Mouse (Mus musculus) embryonic facial prominence, embryonic 11.5 days (tissue): ENCODE results near the gene Sap30l. TPM values are rescaled to one million over a fixed set of nuclear protein-coding genes. Genes with fewer than 3 reads are reported as not detected.

ENCODE experiments used
- ATAC-seq: fragments of 200-750 bp; cut with Nextera tagmentation; replicated peaks from 2 replicates; pipeline ENCODE4 v1.8.0; 2017; ENCODE audit warnings: low read depth; ENCODE audit not compliant: insufficient number of reproducible peaks, low FRiP score, low TSS enrichment
- DNase-seq: peaks from one replicate; pipeline ENCODE4 v3.0.0-alpha.2; 2015; ENCODE audit warnings: low spot score
- H3K27ac ChIP-seq: fragments of 300-500 bp; sonication (generic); replicated peaks from 2 replicates; pipeline ENCODE4 v1.5.1; 2014; ENCODE audit warnings: mild to moderate bottlenecking, low read depth, low read length, control low read depth
- H3K27me3 ChIP-seq: fragments of 300-500 bp; sonication (generic); 2 replicates; pipeline ENCODE4 v1.6.1; 2014; ENCODE audit warnings: mild to moderate bottlenecking, low read length, moderate library complexity, mixed read lengths; ENCODE audit not compliant: control insufficient read depth, insufficient read depth
- H3K36me3 ChIP-seq: fragments of 300-500 bp; sonication (generic); replicated peaks from 2 replicates; pipeline ENCODE4 v1.6.1; 2014; ENCODE audit warnings: low read depth, mild to moderate bottlenecking, low read length, moderate library complexity, mixed read lengths; ENCODE audit not compliant: control insufficient read depth, insufficient read depth
- H3K4me1 ChIP-seq: fragments of 300-500 bp; sonication (generic); 2 replicates; pipeline ENCODE4 v1.6.1; 2014; ENCODE audit warnings: low read length, mixed read lengths; ENCODE audit not compliant: control insufficient read depth, insufficient read depth
- H3K4me2 ChIP-seq: fragments of 300-500 bp; sonication (generic); 2 replicates; pipeline ENCODE4 v1.6.1; 2014; ENCODE audit warnings: low read depth, mild to moderate bottlenecking, control low read depth, low read length, moderate library complexity
- H3K4me3 ChIP-seq: fragments of 300-500 bp; sonication (generic); 2 replicates; pipeline ENCODE4 v1.5.1; 2014; ENCODE audit warnings: low read depth, low read length, control low read depth
- H3K9ac ChIP-seq: fragments of 300-500 bp; sonication (generic); replicated peaks from 2 replicates; pipeline ENCODE4 v1.6.1; 2014; ENCODE audit warnings: mild to moderate bottlenecking, control low read depth, low read length
- H3K9me3 ChIP-seq: fragments of 300-500 bp; sonication (generic); replicated peaks from 2 replicates; pipeline ENCODE4 v1.6.1; 2016; ENCODE audit warnings: mild to moderate bottlenecking, low read length, inconsistent platforms, mixed read lengths; ENCODE audit not compliant: control insufficient read depth
- WGBS: fragments of 180-500 bp; shearing (Covaris S2); extraction: QIAGEN DNeasy Blood & Tissue Kit; methylation state at CpG from one replicate; pipeline ENCODE4 v1.1.7; 2014; 5-methylcytosine and 5-hydroxymethylcytosine counted together
- polyA plus RNA-seq: library from polyadenylated mRNA; unstranded; fragments of >200 nt; fragmentation: Nextera tagmentation; extraction: Ambion mirVana; gene quantifications from 2 replicates; pipeline ENCODE4 v1.2.1, GENCODE M21; 2014

Gene Sap30l
- polyA plus RNA-seq = 15.0 and 16.2 TPM in 2 replicates

- Histone ChIP-seq H3K27ac (peak within 1 kb of the TSS; percentile 59; the same call in 1 of the 2 replicates), H3K27me3 (no peaks in the 10 kb centered on the region), H3K4me3 (peak within 1 kb of the TSS; percentile 98), H3K36me3 (no peaks in the 10 kb centered on the region), H3K9me3 (no peaks in the 10 kb centered on the region), H3K4me2 (peak within 1 kb of the TSS; percentile 97), H3K9ac (peak within 1 kb of the TSS; percentile 92), H3K4me1 (no peaks in the 10 kb centered on the region)
- DNase-seq (peak; percentile 97), ATAC-seq (peak; percentile 96)
- under 1% methylated on average over 66 of the region's 66 CpGs for WGBS
Observed at GRCm38 (mm10) chr11:57800971-57801765, at the start of gene Sap30l. Gene Sap30l (plus strand): TSS chr11:57801637.

GRCm38 (mm10) chr11:57753538-57754203 is 47.8 kb upstream of the Sap30l start:
- no peak overlapping the region for H3K4me2 ChIP-seq
- 82% methylated on average over 14 of the region's 14 CpGs for WGBS
- no peaks in the 10 kb centered on the region for H3K27me3 ChIP-seq
- no peak overlapping the region for H3K4me3 ChIP-seq
- H3K27ac ChIP-seq = no peak overlapping the region
- H3K9ac ChIP-seq = no peak overlapping the region
- ATAC-seq (no peak), DNase-seq (no peak)
- no peaks in the 10 kb centered on the region for H3K9me3 ChIP-seq
- no peaks in the 10 kb centered on the region for H3K36me3 ChIP-seq
- no peaks in the 10 kb centered on the region; the same call in 1 of the 2 replicates for H3K4me1 ChIP-seq

DNA sequence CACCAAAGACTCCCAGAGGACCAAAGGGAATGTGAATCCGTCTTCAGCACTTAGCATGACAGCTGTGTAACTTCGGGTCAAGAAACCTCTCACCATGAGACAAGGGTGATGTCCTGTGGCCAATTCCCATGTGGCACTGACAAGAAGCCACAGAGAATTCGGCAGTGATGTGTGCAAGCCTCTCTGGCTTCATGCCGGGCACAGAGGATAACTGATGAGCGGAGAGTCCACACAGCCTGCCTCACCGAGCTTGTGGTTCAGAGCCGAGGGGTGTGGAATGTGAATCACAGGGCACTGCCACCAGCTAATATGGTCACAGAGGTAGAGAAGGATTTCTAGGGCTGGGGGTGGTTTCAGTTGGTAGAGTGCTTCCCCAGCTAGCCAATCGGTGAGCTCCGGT is 42.8 kb upstream of the Sap30l start:
- Histone ChIP-seq H3K36me3 (no peaks in the 10 kb centered on the region), H3K9me3 (no peaks in the 10 kb centered on the region), H3K27ac (no peak overlapping the region), H3K9ac (no peak overlapping the region), H3K4me3 (no peak overlapping the region), H3K27me3 (no peaks in the 10 kb centered on the region), H3K4me2 (no peak overlapping the region), H3K4me1 (no peaks in the 10 kb centered on the region)
- 82% methylated on average over 9 of the region's 9 CpGs for WGBS
- DNase-seq = no peak
- ATAC-seq = no peak

DNA sequence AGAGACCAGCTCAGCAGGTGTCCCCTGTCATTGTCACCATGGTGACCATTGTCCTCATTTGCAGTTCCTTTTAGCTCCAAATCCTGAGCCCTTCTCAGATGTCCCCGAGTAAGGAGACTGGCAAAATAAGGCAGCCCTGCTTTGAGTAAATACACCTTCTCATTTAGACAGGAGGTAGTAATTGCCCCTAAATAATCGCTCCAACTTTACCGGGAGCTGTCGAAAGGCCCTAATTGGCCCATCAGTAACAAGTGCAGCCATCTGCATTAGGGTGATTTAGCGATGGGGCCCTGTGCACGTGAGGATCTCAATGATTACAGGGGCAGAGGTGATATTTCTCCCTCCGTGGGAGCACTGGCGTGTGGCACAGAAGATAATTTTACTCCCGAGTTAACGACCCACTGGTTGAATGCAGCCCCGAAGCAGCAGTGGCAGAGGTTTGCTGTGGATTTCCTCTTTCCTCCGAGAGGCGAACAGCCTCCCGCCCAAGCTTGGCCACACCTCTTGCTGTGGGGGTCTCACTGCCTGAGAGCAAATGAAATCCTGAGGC is 40.9 kb upstream of the Sap30l start:
- peak; percentile 59 for DNase-seq
- no peaks in the 10 kb centered on the region for H3K9me3 ChIP-seq
- H3K4me3 ChIP-seq = no peak overlapping the region
- H3K36me3 ChIP-seq = no peaks in the 10 kb centered on the region
- no peak overlapping the region for H3K27ac ChIP-seq
- 0 out of 2 replicates have a peak, but pooled peaks have one; percentile 41 for ATAC-seq
- H3K27me3 ChIP-seq = no peaks in the 10 kb centered on the region
- no peak overlapping the region for H3K4me2 ChIP-seq
- H3K4me1 ChIP-seq = no peaks in the 10 kb centered on the region
- H3K9ac ChIP-seq = no peak overlapping the region
- WGBS = 22% methylated on average over 14 of the region's 14 CpGs

GRCm38 (mm10) chr11:57761347-57761746 is 40.1 kb upstream of the Sap30l start:
- no peak for ATAC-seq
- Histone ChIP-seq H3K36me3 (no peaks in the 10 kb centered on the region), H3K4me2 (no peak overlapping the region), H3K4me1 (no peaks in the 10 kb centered on the region), H3K9me3 (no peaks in the 10 kb centered on the region), H3K27ac (no peak overlapping the region), H3K4me3 (no peak overlapping the region), H3K27me3 (no peaks in the 10 kb centered on the region), H3K9ac (no peak overlapping the region)
- WGBS = 94% methylated on average over 4 of the region's 4 CpGs
- no peak for DNase-seq

GRCm38 (mm10) chr11:57764124-57764523 is 37.3 kb upstream of the Sap30l start:
- no peaks in the 10 kb centered on the region for H3K9me3 ChIP-seq
- DNase-seq = no peak
- no peaks in the 10 kb centered on the region for H3K4me1 ChIP-seq
- H3K9ac ChIP-seq = no peak overlapping the region
- no peak overlapping the region for H3K27ac ChIP-seq
- no peak overlapping the region for H3K4me2 ChIP-seq
- no peaks in the 10 kb centered on the region for H3K27me3 ChIP-seq
- no peaks in the 10 kb centered on the region for H3K36me3 ChIP-seq
- ATAC-seq = no peak
- WGBS = 83% methylated on average over 3 of the region's 3 CpGs
- H3K4me3 ChIP-seq = no peak overlapping the region

DNA sequence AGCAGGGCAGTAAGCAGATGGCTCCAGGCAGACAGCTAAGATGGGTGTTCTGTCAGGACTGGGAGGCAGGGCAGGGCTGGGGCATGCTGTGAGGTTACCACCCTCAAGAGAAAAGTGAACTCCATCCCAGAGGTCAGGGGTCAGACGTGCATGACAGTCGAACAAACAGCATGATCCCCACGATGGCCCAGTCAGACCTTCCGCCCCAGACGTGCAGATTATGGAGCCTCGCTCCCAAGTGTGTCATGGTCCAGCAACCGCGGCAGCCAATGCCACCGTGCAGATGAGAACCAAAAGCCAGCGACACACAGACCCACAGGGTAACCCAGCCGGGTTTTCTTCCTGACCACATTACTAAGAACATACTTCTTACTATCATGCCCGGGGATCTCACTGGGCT is 34.8 kb upstream of the Sap30l start:
- Histone ChIP-seq H3K27me3 (no peaks in the 10 kb centered on the region), H3K36me3 (no peaks in the 10 kb centered on the region), H3K4me2 (no peak overlapping the region), H3K9ac (no peak overlapping the region), H3K4me1 (no peaks in the 10 kb centered on the region), H3K9me3 (no peaks in the 10 kb centered on the region), H3K27ac (no peak overlapping the region), H3K4me3 (no peak overlapping the region)
- DNase-seq (no peak), ATAC-seq (no peak; the same call in 1 of the 2 replicates)
- WGBS = 34% methylated on average over 12 of the region's 12 CpGs

DNA sequence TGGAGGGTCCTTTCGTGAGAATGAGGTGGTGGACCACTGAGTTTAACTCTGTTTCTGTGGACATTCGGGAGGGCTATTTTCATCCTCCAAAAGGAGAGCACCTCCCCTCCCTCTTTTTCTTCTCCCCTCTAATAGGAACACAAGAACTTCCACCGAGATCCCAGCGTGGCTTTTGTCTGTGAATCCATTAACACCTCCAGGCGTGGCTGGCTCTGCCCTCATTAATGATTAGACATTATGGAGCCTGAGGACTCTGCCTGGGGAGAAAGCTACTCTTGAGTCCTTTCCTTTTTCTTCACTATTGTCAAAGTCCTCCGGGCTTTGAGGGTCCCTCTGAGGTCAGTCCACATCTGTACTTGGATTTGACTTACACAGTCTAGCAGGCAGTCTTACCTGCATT is 34.3 kb upstream of the Sap30l start:
- no peak overlapping the region for H3K27ac ChIP-seq
- H3K4me1 ChIP-seq = no peaks in the 10 kb centered on the region
- H3K36me3 ChIP-seq = no peaks in the 10 kb centered on the region
- 57% methylated on average over 6 of the region's 6 CpGs for WGBS
- ATAC-seq = no peak
- H3K4me2 ChIP-seq = no peak overlapping the region
- no peaks in the 10 kb centered on the region for H3K9me3 ChIP-seq
- DNase-seq = no peak
- no peaks in the 10 kb centered on the region for H3K27me3 ChIP-seq
- H3K4me3 ChIP-seq = no peak overlapping the region
- H3K9ac ChIP-seq = no peak overlapping the region
